Mouse (Mus musculus) liver, adult 2 months (tissue): ENCODE data around the gene Nfic. TPM values are rescaled to one million over a fixed set of nuclear protein-coding genes. Genes with fewer than 3 reads are reported as not detected.

Experiments
- DNase-seq: peaks from one replicate; pipeline ENCODE4 v3.0.0-alpha.2; 2011; ENCODE audit warnings: low read depth, low spot score; ENCODE audit errors: extremely low read depth
- H3K27ac ChIP-seq: fragments of 200-500 bp; replicated peaks from 2 replicates; pipeline ENCODE4 v1.5.1; 2012; ENCODE audit warnings: low read depth, mild to moderate bottlenecking, control low read depth, inconsistent platforms, low read length; ENCODE audit not compliant: insufficient read depth
- H3K27me3 ChIP-seq: fragments of 200-500 bp; 2 replicates; pipeline ENCODE4 v1.6.1; 2012; ENCODE audit warnings: mild to moderate bottlenecking, moderate library complexity, low read length, inconsistent platforms; ENCODE audit not compliant: control insufficient read depth, insufficient read depth
- H3K36me3 ChIP-seq: fragments of 200-500 bp; 2 replicates; pipeline ENCODE4 v1.6.1; 2012; ENCODE audit warnings: low read length, inconsistent platforms; ENCODE audit not compliant: control insufficient read depth, insufficient read depth
- H3K4me1 ChIP-seq: fragments of 200-500 bp; 2 replicates; pipeline ENCODE4 v1.6.1; 2011; ENCODE audit warnings: low read length; ENCODE audit not compliant: control insufficient read depth, insufficient read depth
- H3K4me3 ChIP-seq: fragments of 200-500 bp; 2 replicates; pipeline ENCODE4 v1.5.1; 2011; ENCODE audit warnings: low read depth, mild to moderate bottlenecking, control low read depth, low read length, moderate library complexity; ENCODE audit not compliant: insufficient read depth
- H3K79me2 ChIP-seq: fragments of 200-500 bp; 2 replicates; pipeline ENCODE4 v1.6.1; 2012; ENCODE audit warnings: inconsistent platforms, mild to moderate bottlenecking, low read length, moderate library complexity; ENCODE audit not compliant: control insufficient read depth, insufficient read depth
- H3K9ac ChIP-seq: fragments of 200-500 bp; 2 replicates; pipeline ENCODE4 v1.6.1; 2012; ENCODE audit warnings: low read depth, mild to moderate bottlenecking, control low read depth, inconsistent platforms, low read length
- CTCF ChIP-seq: fragments of 200-500 bp; IDR thresholded peaks from 2 replicates; pipeline ENCODE4 v1.5.1; 2011; ENCODE audit warnings: low read depth, low read length, control low read depth
- POLR2A ChIP-seq: fragments of 200-500 bp; IDR thresholded peaks from 2 replicates; pipeline ENCODE4 v1.6.1; 2011; ENCODE audit warnings: low read length, control low read depth; ENCODE audit not compliant: insufficient read depth; ENCODE audit errors: extremely low read depth
- WGBS: fragments of 180-500 bp; shearing (Covaris S2); methylation state at CpG from one replicate; pipeline ENCODE4 v1.1.7; 2018; 5-methylcytosine and 5-hydroxymethylcytosine counted together
- polyA plus RNA-seq: library from polyadenylated mRNA; depleted of rRNA; stranded (reverse); fragments of >200 nt; gene quantifications from 2 replicates; pipeline ENCODE4 v1.2.3, GENCODE M21; 2012
- total RNA-seq: library from RNA; depleted of rRNA; stranded (reverse); fragments of >200 nt; gene quantifications from 2 replicates; pipeline ENCODE4 v1.2.3, GENCODE M21; 2014

The Nfic gene
- total and polyA plus RNA-seq, 2 experiments = 7.4 to 32.8 TPM

DNA sequence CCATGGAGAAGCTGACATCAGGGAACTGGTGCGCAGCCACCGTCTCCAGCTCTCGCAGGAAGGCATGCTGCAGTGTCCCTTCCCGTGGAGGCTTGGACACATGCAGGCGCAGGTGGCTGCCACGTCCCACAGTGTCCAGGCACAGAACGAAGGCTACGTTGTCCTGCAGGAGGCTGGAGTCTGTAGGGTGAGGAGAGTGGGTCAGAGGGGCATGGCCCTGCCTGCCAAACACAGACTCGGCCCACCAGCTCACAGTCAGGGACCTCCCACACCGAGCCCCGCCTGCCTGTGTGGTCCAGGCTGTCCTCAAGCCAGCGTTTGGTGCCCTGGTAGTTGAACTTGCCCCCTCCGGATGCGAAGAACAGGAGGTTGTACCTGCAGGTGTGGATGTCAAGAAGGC, 34.5 kb upstream of the Nfic start:
- H3K9ac ChIP-seq = no peak overlapping the region
- no peak for DNase-seq
- H3K27ac ChIP-seq = no peak overlapping the region
- TF ChIP-seq CTCF = no peak
- TF ChIP-seq POLR2A = no peak
- 87% methylated on average over 14 of the region's 14 CpGs for WGBS
- no peaks in the 10 kb centered on the region for H3K27me3 ChIP-seq
- H3K4me3 ChIP-seq = no peak overlapping the region
- H3K4me1 ChIP-seq = peaks cover 6% of the 10 kb centered on the region
- peaks cover 5% of the 10 kb centered on the region; the same call in 1 of the 2 replicates for H3K79me2 ChIP-seq
- H3K36me3 ChIP-seq = peaks cover 2% of the 10 kb centered on the region; the same call in 1 of the 2 replicates

GRCm38 (mm10) chr10:81488081-81488480, 32.6 kb upstream of the Nfic start:
- Histone ChIP-seq H3K79me2 (no peaks in the 10 kb centered on the region), H3K4me1 (no peaks in the 10 kb centered on the region), H3K4me3 (no peak overlapping the region), H3K27ac (no peak overlapping the region), H3K27me3 (no peaks in the 10 kb centered on the region), H3K36me3 (peaks cover 2% of the 10 kb centered on the region; the same call in 1 of the 2 replicates), H3K9ac (no peak overlapping the region)
- WGBS = 91% methylated on average over 11 of the region's 11 CpGs
- no peak for TF ChIP-seq CTCF
- TF ChIP-seq POLR2A = no peak
- no peak for DNase-seq

- 93% methylated on average over 10 of the region's 10 CpGs for WGBS
- no peak for DNase-seq
- no peaks in the 10 kb centered on the region; the same call in 1 of the 2 replicates for H3K4me1 ChIP-seq
- H3K9ac ChIP-seq = no peak overlapping the region
- no peak for TF ChIP-seq CTCF
- 0 out of 2 replicates have a peak, but pooled peaks cover 6% of the 10 kb centered on the region for H3K27me3 ChIP-seq
- H3K36me3 ChIP-seq = 0 out of 2 replicates have a peak, but pooled peaks cover 2% of the 10 kb centered on the region
- H3K79me2 ChIP-seq = no peaks in the 10 kb centered on the region
- H3K4me3 ChIP-seq = no peak overlapping the region
- H3K27ac ChIP-seq = no peak overlapping the region
These were observed 31.1 kb upstream of the Nfic start for GRCm38 (mm10) chr10:81486496-81486895.

DNA sequence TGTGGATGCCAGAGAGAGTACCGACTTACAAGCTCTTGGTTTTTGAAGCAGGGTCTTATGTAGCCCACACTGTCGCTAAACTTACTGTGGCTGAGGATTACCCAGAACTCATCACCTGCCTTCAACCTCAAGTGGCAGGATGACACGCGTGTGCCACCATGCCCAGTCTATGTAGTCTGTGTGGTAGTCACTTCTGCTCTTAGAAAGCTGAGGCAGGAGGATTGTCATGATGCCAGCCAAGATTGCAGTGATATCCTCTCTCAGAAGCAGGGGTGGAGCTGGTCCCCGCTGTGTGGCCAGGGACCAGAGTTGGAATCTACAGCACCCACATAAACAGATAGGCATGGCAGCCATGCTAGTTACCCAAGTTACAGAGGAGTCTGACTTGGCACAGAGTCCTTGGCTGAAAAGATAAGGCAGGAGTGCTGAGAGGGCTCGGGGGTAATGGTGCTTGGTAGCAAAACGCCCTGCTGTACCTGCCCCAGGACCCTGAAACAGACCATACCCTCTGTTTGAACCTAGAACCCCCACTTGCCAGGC, 30.1 kb upstream of the Nfic start:
- 0 out of 2 replicates have a peak, but pooled peaks cover 6% of the 10 kb centered on the region for H3K27me3 ChIP-seq
- H3K79me2 ChIP-seq = no peaks in the 10 kb centered on the region
- H3K4me1 ChIP-seq = no peaks in the 10 kb centered on the region; the same call in 1 of the 2 replicates
- no peak overlapping the region for H3K27ac ChIP-seq
- TF ChIP-seq CTCF (no peak), POLR2A (no peak)
- DNase-seq = no peak
- 63% methylated on average over 7 of the region's 7 CpGs for WGBS
- H3K4me3 ChIP-seq = no peak overlapping the region
- 0 out of 2 replicates have a peak, but pooled peaks cover 2% of the 10 kb centered on the region for H3K36me3 ChIP-seq
- H3K9ac ChIP-seq = no peak overlapping the region

DNA sequence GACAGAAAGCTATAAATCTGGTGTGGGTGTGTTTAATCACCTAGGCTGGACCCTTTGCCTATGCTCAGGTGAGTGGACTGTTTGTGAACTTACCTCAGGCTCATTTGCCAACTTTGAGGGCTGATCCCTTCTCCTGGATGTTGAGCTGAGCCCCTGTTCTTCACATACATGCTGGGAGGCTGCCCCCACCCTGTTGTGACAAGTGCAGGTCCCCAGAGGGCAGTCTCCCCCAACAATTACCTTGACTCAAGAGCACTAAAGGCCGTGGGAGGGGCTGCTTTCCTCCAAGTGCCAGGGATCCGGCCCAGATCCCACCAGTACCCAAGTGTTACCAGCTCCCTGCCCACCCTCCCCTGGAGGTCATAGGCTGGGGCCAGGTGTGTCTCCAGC, 29.6 kb upstream of the Nfic start:
- no peaks in the 10 kb centered on the region; the same call in 1 of the 2 replicates for H3K4me1 ChIP-seq
- WGBS = 21% methylated on average over 2 of the region's 2 CpGs
- no peak overlapping the region for H3K9ac ChIP-seq
- no peak for DNase-seq
- no peak overlapping the region for H3K4me3 ChIP-seq
- TF ChIP-seq POLR2A (no peak), CTCF (peak; percentile 13; the same call in 1 of the 2 replicates)
- H3K79me2 ChIP-seq = no peaks in the 10 kb centered on the region
- H3K27ac ChIP-seq = no peak overlapping the region
- 0 out of 2 replicates have a peak, but pooled peaks cover 2% of the 10 kb centered on the region for H3K36me3 ChIP-seq
- 0 out of 2 replicates have a peak, but pooled peaks cover 6% of the 10 kb centered on the region for H3K27me3 ChIP-seq

DNA sequence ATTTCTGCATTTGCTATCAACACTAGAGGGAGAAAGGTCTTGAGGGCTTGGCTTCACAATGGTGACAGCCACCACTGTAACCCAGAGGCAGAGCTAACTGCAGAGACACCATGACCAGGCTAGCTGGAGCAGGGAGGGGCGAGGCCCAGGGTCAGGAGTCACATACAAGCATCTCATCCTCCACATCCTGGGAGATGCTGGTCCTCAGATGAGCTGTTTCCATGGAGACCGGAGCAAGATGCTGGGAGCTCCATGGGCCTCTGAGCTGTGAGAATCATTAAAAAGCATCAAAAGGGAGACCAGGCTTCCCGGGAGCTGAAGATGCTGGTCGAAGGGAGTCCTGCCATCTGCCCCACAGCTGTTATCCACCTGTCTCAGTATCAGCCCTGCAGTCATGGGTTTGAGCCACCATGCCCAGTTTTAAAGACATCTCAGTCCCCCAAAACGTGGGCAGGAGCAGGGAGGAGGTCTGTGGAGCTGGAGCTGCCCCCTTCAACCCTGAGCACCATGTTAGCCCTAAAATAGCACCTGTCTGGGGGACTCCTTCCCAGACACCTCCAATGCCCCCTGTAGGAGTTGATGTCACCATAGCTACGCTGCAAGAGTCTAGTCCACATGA, 29.1 kb upstream of the Nfic start:
- no peak overlapping the region for H3K27ac ChIP-seq
- H3K79me2 ChIP-seq = no peaks in the 10 kb centered on the region
- 70% methylated on average over 6 of the region's 6 CpGs for WGBS
- TF ChIP-seq POLR2A = no peak
- TF ChIP-seq CTCF = no peak
- H3K27me3 ChIP-seq = 0 out of 2 replicates have a peak, but pooled peaks cover 6% of the 10 kb centered on the region
- H3K36me3 ChIP-seq = 0 out of 2 replicates have a peak, but pooled peaks cover 2% of the 10 kb centered on the region
- H3K4me1 ChIP-seq = no peaks in the 10 kb centered on the region; the same call in 1 of the 2 replicates
- no peak overlapping the region for H3K4me3 ChIP-seq
- no peak overlapping the region for H3K9ac ChIP-seq
- no peak for DNase-seq
